Mouse (Mus musculus) myocyte (in vitro differentiated cells): ENCODE data around the gene Grb2. TPM values are rescaled to one million over a fixed set of nuclear protein-coding genes. Genes with fewer than 3 reads are reported as not detected.

Source experiments
- H3K27me3 ChIP-seq: one replicate; pipeline ENCODE4 v1.6.1; 2011; ENCODE audit not compliant: control insufficient read depth, insufficient read depth, insufficient read length
- H3K36me3 ChIP-seq: one replicate; pipeline ENCODE4 v1.6.1; 2011; ENCODE audit not compliant: control insufficient read depth, insufficient read depth
- H3K4me2 ChIP-seq: one replicate; pipeline ENCODE4 v1.6.1; 2011; ENCODE audit warnings: low read depth, control low read depth
- H3K4me3 ChIP-seq: one replicate; pipeline ENCODE4 v1.5.1; 2011; ENCODE audit warnings: mild to moderate bottlenecking, control low read depth, moderate library complexity
- H3K79me2 ChIP-seq: one replicate; pipeline ENCODE4 v1.6.1; 2011; ENCODE audit not compliant: control insufficient read depth, insufficient read depth
- H3ac ChIP-seq: one replicate; pipeline ENCODE4 v1.6.1; 2011; ENCODE audit not compliant: control insufficient read depth, insufficient read length
- CEBPB ChIP-seq: IDR thresholded peaks from 2 replicates; pipeline ENCODE4 v1.6.1; 2011; ENCODE audit warnings: mild to moderate bottlenecking, moderate library complexity; ENCODE audit not compliant: poor library complexity, insufficient read depth, severe bottlenecking
- E2F4 ChIP-seq: IDR thresholded peaks from one replicate; pipeline ENCODE4 v1.6.1; 2011; ENCODE audit warnings: mild to moderate bottlenecking, control low read depth, moderate library complexity; ENCODE audit not compliant: insufficient read depth
- MAX ChIP-seq: IDR thresholded peaks from one replicate; pipeline ENCODE4 v1.6.1; 2011; ENCODE audit warnings: low read depth, mild to moderate bottlenecking, control low read depth
- MYOD1 ChIP-seq, 3 experiments: IDR thresholded peaks; one replicate each; pipeline ENCODE4 v1.6.1; 2011; ENCODE audit warnings: control low read depth in 2 of 3, low read depth in 2 of 3, mild to moderate bottlenecking in 2 of 3, moderate library complexity in 1 of 3; ENCODE audit not compliant: insufficient read length in 2 of 3, control insufficient read depth in 1 of 3
- MYOG ChIP-seq, 3 experiments: IDR thresholded peaks; one replicate each; pipeline ENCODE4 v1.6.1; 2011; ENCODE audit warnings: control low read depth in 2 of 3, low read depth in 2 of 3, mild to moderate bottlenecking in 2 of 3; ENCODE audit not compliant: insufficient read length in 2 of 3, control insufficient read depth in 1 of 3, insufficient read depth in 1 of 3
- POLR2A ChIP-seq: IDR thresholded peaks from one replicate; pipeline ENCODE4 v1.6.1; 2011; ENCODE audit warnings: low read depth, mild to moderate bottlenecking, control low read depth, moderate library complexity; ENCODE audit not compliant: insufficient read length
- POLR2AphosphoS2 ChIP-seq: IDR thresholded peaks from one replicate; pipeline ENCODE4 v1.6.1; 2011; ENCODE audit warnings: low read depth, control low read depth; ENCODE audit not compliant: insufficient read length
- REST ChIP-seq: IDR thresholded peaks from one replicate; pipeline ENCODE4 v1.6.1; 2011; ENCODE audit warnings: mild to moderate bottlenecking, control low read depth, moderate library complexity; ENCODE audit not compliant: insufficient read depth, insufficient read length
- SRF ChIP-seq: IDR thresholded peaks from one replicate; pipeline ENCODE4 v1.6.1; 2011; ENCODE audit warnings: low read depth; ENCODE audit not compliant: control insufficient read depth, insufficient read length
- TCF12 ChIP-seq: IDR thresholded peaks from one replicate; pipeline ENCODE4 v1.6.1; 2011; ENCODE audit warnings: mild to moderate bottlenecking, control low read depth; ENCODE audit not compliant: poor library complexity, insufficient read depth, severe bottlenecking
- TCF3 ChIP-seq: IDR thresholded peaks from one replicate; pipeline ENCODE4 v1.6.1; 2011; ENCODE audit warnings: low read depth, control low read depth; ENCODE audit not compliant: insufficient read length
- USF1 ChIP-seq: IDR thresholded peaks from one replicate; pipeline ENCODE4 v1.6.1; 2011; ENCODE audit warnings: low read depth, mild to moderate bottlenecking, control low read depth, moderate library complexity
- polyA plus RNA-seq: library from polyadenylated mRNA; unstranded; fragments of >200 nt; fragmentation: generic; extraction: Trizol; gene quantifications from one replicate; pipeline ENCODE4 v1.2.1, GENCODE M21; 2012; ENCODE audit warnings: missing spikeins

Gene Grb2
- polyA plus RNA-seq, 1 experiment: 71.2 TPM

DNA sequence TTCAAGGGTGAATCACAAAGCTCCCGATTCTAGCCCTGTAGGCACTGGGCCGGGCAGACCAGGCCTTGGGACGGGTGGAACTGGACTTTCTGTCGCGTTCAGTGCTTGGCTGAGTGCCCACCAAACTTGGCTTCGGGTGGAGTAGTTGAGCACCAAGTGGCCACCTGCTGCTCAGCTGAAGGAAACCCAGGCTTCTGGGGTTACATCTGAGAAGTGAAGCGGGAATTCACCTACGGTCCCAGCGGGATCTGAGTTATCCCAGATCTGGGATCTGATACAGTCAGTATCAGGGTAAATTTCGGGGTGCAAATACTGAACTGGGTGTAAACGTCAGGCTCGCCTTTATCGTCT lies 96.4 kb downstream of the Grb2 start:
- H3K4me2 ChIP-seq: peak overlapping the region; percentile 100
- H3K36me3 ChIP-seq: peaks cover 11% of the 10 kb centered on the region
- no peaks in the 10 kb centered on the region for H3K79me2 ChIP-seq
- H3K27me3 ChIP-seq: no peaks in the 10 kb centered on the region
- H3ac ChIP-seq: no peak overlapping the region
- peak in 1 of 3 experiments; percentile 36 for TF ChIP-seq MYOG (IDR thresholded peaks at IDR 0.05; ENCODE audit: control insufficient read depth in 1 of 3, insufficient read depth in 1 of 3, insufficient read length in 2 of 3, low read depth in 2 of 3)
- no peak for TF ChIP-seq E2F4
- no peak for TF ChIP-seq MAX
- peak in 1 of 3 experiments; percentile 34 for TF ChIP-seq MYOD1 (IDR thresholded peaks at IDR 0.05; ENCODE audit: control insufficient read depth in 1 of 3, insufficient read length in 2 of 3, low read depth in 2 of 3)
- peak overlapping the region; percentile 68 for H3K4me3 ChIP-seq

DNA sequence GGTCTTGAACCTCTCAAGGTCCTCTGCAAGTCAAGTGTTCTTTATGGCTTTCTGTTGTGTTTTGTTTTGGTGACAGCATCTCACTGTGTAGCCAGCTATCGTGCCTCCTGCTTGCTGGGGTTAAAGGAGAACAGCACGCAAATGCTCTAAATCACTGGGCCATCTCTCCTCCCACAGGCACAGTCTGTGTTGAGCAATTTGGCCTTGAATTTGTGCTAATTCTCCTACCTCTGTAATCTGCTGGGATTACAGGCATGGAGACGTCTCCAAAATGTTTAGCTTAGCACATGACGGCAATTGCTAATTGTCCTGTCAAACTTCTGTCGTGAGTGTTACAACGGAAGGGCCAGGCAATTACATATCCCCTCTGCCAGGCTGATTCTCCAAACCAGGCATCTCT lies 97.2 kb downstream of the Grb2 start:
- Histone ChIP-seq H3K36me3 (peaks cover 17% of the 10 kb centered on the region), H3K79me2 (no peaks in the 10 kb centered on the region), H3K4me2 (no peak overlapping the region), H3K4me3 (no peak overlapping the region), H3K27me3 (no peaks in the 10 kb centered on the region), H3ac (no peak overlapping the region)
- TF ChIP-seq CEBPB (no peak), E2F4 (no peak), TCF12 (no peak), POLR2AphosphoS2 (no peak), SRF (no peak), TCF3 (no peak), MYOG (IDR thresholded peaks at IDR 0.05; ENCODE audit: control insufficient read depth in 1 of 3, insufficient read depth in 1 of 3, insufficient read length in 2 of 3, low read depth in 2 of 3) (no peak)

DNA sequence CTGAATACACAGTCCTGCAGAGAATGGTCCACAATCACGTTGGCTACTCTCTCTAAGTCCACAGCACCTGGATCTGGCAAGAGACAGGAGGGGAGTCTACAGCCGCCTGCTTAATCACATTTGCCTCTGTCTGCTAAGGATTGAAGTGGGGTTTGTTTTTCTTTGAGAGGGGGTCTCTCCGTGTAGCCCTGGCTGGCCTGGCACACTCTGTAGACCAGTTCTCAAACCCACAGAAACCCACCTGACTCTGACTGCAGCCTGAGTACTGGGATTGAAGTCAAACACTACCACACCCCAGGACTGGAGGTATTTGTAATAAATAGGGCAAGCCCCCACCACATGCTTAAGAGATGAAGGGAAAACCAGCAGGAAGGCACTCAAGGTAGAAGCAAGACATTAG lies 98.8 kb downstream of the Grb2 start:
- no peak overlapping the region for H3ac ChIP-seq
- TF ChIP-seq TCF12 (no peak), POLR2A (no peak), TCF3 (no peak), MAX (no peak), MYOD1 (IDR thresholded peaks at IDR 0.05; ENCODE audit: control insufficient read depth in 1 of 3, insufficient read length in 2 of 3, low read depth in 2 of 3) (no peak), POLR2AphosphoS2 (no peak), CEBPB (no peak), SRF (no peak), USF1 (no peak), E2F4 (no peak), REST (no peak)
- no peak overlapping the region for H3K4me3 ChIP-seq
- H3K27me3 ChIP-seq: no peaks in the 10 kb centered on the region
- no peak overlapping the region for H3K4me2 ChIP-seq
- peaks cover 19% of the 10 kb centered on the region for H3K36me3 ChIP-seq
- H3K79me2 ChIP-seq: peaks cover 11% of the 10 kb centered on the region

DNA sequence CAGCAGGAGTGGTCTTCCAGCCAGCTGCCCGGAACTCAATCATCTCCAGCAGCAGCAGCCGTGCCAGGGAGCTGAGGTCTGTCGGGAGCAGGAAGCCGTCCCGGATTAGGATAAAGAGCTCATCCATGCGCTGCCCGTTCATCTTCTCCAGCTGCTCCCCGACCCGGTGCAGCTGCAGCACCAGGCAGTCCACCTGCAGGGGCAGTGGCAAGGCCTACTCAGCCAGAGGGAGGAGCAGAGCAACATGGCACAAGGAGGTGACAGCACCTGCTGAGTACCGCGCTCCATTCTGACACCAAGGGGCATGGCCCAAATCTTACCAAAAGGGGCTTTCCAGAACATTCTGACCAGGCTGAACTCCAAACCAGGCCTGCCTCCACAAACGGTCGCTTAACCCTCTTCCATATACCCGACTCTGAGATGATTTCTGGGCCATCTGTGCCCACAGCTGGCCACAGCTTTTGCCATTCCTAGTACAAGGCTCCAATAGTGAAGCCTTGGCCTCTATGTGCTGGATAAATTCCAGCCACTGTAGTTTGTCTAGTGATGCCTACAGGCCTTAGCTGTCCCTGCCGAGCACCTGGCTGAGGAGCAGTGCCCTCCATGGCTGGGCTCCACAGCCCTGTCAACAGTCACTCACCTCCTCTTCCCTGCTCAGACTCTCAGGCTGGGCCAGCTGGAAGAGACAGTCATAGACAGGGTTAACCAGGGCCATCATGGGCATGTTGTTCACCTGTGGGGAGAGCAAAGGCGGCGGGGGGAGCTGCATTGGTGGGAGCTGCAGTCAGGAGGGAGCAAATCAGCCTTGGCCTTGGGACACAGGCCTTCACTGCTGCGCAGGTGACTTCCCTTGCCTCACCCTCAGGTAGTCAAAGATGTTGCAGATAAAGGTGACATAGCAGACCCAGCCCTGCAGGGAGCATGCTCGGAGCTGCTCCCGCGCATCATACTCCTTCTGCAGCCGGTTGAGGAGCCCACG lies 99.7 kb downstream of the Grb2 start:
- TF ChIP-seq MYOD1 (IDR thresholded peaks at IDR 0.05; ENCODE audit: control insufficient read depth in 1 of 3, insufficient read length in 2 of 3, low read depth in 2 of 3) (no peak), REST (no peak), SRF (no peak), TCF3 (no peak), POLR2AphosphoS2 (peak; percentile 68), MYOG (IDR thresholded peaks at IDR 0.05; ENCODE audit: control insufficient read depth in 1 of 3, insufficient read depth in 1 of 3, insufficient read length in 2 of 3, low read depth in 2 of 3) (peak in 1 of 3 experiments; percentile 20), MAX (no peak), TCF12 (no peak), E2F4 (no peak), CEBPB (no peak), USF1 (no peak), POLR2A (peak; percentile 32)
- no peak overlapping the region for H3ac ChIP-seq
- no peak overlapping the region for H3K4me2 ChIP-seq
- H3K4me3 ChIP-seq: no peak overlapping the region
- peaks cover 19% of the 10 kb centered on the region for H3K36me3 ChIP-seq
- H3K79me2 ChIP-seq: peaks cover 17% of the 10 kb centered on the region
- no peaks in the 10 kb centered on the region for H3K27me3 ChIP-seq

GRCm38 (mm10) chr11:115606733-115607132 lies 101.7 kb downstream of the Grb2 start:
- TF ChIP-seq SRF (no peak), TCF12 (no peak), MYOD1 (IDR thresholded peaks at IDR 0.05; ENCODE audit: control insufficient read depth in 1 of 3, insufficient read length in 2 of 3, low read depth in 2 of 3) (no peak), POLR2AphosphoS2 (no peak), TCF3 (no peak), USF1 (no peak), CEBPB (no peak), REST (no peak), POLR2A (no peak), E2F4 (no peak), MAX (no peak), MYOG (IDR thresholded peaks at IDR 0.05; ENCODE audit: control insufficient read depth in 1 of 3, insufficient read depth in 1 of 3, insufficient read length in 2 of 3, low read depth in 2 of 3) (no peak)
- no peak overlapping the region for H3ac ChIP-seq
- no peak overlapping the region for H3K4me3 ChIP-seq
- H3K27me3 ChIP-seq: no peaks in the 10 kb centered on the region
- H3K4me2 ChIP-seq: no peak overlapping the region
- peaks cover 19% of the 10 kb centered on the region for H3K36me3 ChIP-seq
- peaks cover 35% of the 10 kb centered on the region for H3K79me2 ChIP-seq
